Mouse (Mus musculus) liver, embryonic 14.5 days (tissue): ENCODE measurements around the gene Grip1.

ENCODE experiments used
- CTCF ChIP-seq: IDR thresholded peaks from 2 replicates; pipeline ENCODE4 v1.5.1; 2016; ENCODE audit warnings: antibody characterized with exemption, low read depth, control low read depth
- EP300 ChIP-seq: IDR thresholded peaks from 2 replicates; pipeline ENCODE4 v1.6.1; 2016; ENCODE audit warnings: antibody characterized with exemption, low read depth

DNA sequence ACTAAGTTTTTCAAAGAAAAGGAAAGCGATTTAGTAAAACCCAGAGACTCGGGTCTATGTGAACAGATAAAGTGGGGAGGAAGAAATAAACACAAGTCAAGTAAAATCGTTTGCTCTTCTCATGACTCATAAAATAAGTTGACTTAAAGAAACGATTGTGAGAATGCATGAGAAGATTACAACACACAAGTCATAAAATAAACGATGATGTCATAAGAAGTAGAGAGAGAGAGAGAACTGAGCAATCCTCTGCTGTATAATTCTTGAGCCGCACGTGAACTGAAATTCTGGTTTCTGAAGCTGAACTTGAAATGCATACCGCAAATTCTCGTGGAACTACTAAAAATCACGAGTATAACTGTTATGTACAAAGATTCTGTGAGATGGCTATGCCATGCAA is 95.1 kb downstream of the Grip1 start:
- TF ChIP-seq CTCF, result no peak
- TF ChIP-seq EP300, result no peak
